Mouse (Mus musculus) A20 (cell line): ENCODE measurements around the gene Il1rl2.

Source experiments
- DNase-seq: peaks from one replicate; pipeline ENCODE4 v3.0.0-alpha.2; 2011; ENCODE audit warnings: low read depth, low spot score

Il1rl2 gene

DNA sequence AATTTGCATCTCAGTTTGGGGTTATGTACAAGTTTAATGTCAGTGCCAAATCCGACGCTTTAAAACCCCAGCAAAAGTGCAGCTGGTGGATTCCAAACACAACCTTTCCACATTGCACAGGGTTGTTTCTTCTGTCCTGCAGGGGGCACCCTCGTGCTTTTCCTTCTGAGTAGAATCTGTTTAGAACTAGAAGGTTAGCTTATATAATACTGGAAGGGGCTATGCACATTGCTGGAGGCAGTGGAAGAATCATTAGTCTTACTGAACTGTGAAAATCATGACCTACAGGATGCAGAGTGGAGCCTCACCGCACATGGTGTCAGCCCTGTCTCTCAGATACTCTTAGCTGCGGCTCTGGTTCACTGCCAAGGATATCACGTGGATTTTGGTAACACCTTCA lies 55.7 kb downstream of the Il1rl2 start:
- peak; percentile 57 for DNase-seq

DNA sequence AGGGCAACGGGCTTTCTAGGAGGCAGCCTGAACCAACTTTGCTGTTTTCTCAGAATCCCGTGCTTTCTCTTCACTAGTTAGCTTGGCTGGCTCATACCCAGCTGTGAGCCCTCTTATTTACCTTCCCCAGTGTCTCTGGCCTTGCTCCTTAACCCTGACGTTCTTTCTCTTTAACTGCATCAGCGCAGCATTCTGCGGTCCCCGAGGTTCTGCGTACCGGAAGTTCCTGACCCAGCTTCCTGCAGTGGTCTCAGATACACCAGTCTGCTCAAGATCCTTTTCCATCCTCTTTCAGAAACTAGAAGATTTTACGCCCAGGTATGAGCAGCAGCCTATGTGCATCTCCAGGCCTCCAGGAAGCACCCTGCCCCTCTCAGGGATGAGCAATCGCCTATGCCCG lies 56.6 kb downstream of the Il1rl2 start:
- DNase-seq = no peak

DNA sequence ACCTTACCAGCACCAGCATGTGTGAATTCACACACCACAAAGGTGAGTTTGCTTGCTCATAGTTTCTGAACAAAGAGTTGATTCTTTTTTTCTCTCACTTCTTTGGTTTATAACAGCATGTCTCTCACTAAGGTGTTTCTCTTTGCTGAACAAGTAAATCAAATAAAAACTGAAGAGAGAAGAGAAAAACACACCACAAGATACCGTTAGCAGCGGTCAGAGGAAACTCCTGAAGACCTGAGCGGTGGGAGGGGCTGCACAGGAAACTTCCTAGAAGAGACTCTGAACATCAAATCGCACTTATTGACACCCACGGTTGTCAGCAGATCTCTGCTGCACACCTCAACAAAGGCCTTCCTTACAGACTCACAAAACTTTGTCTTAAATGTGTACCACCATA lies 58.4 kb downstream of the Il1rl2 start:
- no peak for DNase-seq

DNA sequence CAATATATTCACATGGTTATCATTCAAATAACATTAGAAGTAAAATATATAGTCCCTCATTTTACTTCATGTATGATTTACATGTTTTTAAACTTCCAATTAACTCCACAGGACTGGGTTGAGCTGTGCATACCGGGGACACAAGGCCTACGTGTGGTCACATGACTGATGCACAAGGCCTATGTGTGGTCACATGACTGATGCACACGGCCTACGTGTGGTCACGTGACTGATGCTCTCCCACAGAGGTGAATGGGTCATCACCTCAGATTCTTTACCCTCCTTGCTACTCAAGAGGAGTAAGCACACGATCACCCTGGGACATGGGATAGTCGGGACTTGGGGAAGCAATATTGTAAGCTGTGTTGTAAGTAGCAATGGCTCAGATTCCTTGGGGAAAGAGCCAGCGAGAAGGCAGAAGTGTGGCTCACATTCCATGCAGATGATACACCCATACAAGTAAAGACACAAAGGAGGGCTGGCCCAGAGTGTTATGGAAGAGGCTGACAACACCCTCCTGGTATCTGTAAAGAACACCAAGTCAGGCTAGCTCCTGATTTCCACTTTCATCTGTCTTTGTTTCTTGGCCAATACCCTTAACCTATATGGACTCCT lies 60.6 kb downstream of the Il1rl2 start:
- no peak for DNase-seq

DNA sequence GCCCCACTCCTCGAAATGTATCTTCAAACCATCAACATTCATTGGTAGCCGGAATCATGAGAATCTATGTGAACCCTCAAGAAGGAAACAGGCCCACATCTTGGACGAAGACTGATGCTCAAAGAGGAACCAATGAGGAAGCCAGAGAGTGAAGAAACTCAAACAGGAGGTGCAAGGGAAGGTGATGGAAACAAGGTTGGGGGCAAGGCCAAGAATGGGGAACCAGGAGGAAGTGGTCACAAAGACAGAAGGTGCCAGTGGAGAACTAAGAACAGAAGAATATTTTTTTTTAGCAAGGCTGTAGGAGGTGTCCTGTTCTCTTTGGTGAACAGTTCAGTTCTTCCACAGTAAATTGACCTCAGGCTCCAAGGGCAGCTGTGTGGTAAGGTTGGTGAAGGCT lies 67.0 kb downstream of the Il1rl2 start:
- DNase-seq = no peak

DNA sequence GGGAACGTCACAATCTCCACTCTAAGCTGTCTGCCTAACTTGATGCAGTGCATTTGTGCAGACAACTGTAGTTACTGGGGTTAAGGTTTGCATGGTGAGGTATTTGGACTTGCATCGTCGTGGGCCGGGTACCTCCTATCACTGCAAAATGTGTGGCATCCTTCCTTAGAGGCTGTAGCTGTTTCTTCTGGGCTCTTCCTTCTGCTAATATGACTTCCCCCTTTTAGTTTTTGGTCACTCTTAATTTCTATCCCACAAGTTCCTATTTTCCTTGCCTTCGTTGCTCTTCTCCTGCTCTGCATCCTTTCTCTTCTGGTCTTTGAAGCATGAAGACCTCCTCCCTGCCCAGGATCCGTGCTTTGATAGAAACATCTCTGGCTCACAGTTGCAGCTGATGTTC lies 68.1 kb downstream of the Il1rl2 start:
- no peak for DNase-seq

DNA sequence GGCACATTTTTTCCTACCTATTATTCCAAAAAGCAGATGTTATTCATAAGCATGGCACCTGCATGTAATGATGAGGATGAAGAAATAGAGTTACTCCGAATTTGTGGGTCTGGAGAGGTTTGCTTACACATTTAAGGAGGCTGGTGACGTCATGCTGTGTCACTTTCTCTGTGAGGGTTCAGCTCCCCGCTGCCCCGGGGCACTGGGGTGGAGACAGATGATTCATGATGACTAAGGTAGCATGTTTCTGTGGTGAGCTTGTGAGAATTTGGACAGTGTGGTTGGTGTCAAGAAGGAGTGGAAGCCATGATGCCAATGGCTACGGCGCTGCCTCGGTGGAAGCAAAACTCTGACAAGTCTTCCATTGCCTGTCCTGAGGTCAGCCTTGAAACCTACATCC lies 68.8 kb downstream of the Il1rl2 start:
- DNase-seq = no peak

DNA sequence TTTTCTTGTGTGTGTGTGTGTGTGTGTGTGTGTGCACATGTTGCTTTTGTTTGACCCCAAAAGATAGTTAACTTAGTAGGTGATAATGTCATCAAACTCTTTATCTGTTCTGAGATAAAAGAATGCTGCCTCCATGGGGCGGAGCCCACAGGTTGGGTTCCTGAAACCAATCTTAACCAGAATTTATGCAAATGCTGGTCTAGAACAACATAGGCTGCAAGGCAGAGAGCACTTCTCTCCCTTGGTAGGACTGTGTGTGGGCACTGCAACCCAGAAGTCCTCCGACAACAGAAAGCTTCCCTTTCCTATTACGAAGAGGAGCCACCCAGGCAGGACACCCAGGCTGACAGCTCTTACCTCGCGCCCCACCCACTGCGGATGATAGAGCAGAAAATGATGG lies 75.2 kb downstream of the Il1rl2 start:
- DNase-seq = no peak

DNA sequence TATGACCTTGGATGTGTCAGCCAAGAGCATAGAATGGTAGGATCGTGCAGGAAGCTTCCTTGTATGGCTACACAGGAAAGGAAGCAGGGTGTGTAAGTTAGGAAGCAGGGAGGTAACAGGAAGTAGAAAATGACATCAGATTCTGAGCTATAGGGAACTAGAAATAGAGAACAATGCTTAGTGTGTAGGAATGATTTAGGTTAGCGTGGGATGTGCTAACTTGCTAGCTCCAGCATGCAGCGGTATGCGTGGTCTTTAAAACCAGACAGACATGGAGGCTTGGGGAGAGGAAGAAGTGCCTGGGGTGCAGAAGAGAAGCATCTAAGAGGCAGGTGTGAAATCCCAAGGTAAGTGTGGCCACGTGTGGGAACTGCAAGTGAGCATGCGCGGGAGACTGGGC lies 80.3 kb downstream of the Il1rl2 start:
- no peak for DNase-seq

DNA sequence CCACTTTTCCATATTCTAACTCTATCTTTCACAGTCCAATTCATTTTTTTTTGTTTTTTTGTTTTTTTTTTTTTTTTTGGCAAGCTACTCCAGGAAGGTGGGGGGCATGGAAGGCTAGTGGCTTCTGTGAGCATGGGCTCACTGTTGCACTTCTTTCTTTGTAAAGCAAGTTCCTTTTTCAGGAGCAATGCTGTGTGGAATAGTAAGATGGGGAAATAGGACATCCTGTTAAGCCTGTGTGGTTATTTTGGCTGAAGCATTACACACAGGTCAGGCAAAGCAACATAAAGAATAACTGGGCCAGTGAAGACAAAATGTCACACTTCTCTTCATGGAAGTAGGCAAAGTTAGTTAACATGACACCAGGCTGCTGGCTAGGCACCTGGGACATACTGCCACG lies 85.5 kb downstream of the Il1rl2 start:
- no peak for DNase-seq

DNA sequence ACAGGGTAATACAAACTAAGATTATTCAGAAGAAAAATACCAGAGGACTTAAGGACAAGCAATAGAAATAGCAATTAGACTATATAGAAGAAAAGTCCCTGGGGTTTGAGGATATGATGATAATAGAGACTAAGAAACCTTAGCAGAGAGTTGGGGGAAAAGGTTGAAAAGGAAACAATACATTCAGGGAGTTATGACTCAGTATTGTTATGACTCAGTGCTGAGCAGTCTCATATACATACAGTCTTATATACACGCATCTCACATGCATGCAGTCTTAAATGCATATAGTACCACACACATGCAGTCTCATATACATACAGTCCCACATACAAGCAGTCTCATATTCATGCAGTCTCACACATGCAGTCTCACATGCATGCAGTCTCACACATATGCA lies 88.6 kb downstream of the Il1rl2 start:
- no peak for DNase-seq

DNA sequence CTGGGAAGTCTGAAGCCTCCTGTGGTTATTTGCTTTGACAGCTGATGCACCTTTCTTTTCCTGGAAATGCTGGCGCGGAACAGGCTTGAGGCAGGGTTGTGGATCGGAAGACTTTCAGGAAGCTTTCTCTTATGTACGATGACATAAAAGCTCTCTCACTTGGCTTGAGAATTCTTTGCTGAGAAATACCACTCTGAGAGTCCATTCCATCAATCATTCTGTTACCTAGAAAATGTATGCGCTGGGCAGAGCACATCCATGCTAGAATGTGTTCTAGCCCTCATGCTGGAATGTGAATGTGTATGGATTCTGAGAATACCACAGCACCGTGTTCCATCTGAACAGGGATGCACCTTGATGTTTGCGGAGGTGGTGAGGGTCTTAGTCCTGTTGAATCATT lies 89.9 kb downstream of the Il1rl2 start:
- DNase-seq = no peak

DNA sequence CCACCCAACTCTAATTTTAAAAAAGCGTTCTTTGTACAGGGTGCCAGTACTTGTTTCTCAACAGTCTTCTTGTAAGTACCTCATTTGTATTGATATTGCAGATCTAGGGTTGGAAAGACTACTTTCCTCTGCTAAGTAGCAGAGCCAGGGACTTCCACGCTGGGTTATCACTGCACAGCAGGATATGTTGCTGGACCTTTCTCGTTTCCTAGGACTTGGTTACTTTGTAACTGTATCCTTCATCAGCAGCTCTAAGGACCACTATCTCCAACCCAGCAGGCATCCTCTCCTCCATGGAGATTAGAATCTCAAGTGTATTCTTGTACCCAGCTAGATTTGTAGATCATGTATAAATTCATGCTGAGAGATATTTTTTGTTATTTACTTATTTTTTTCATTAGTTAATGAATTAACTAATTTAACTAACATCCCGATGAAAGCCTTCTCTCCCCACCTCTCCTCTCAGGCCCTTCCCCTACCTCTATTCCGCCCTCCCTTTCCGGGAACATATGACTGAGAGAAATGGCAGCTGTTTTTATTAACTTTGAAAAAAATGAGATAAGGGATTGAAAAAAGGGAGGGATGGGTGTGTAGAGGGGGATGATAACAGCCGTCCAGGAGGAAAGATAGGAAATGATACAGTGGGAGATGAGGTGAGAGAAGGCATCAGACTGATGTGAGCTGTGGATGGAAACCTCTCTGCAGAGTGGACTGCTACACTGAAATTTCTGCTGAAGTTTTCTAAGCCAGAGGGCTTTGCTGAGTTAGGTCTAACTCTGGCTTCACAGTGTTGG lies 90.7 kb downstream of the Il1rl2 start:
- DNase-seq = no peak

DNA sequence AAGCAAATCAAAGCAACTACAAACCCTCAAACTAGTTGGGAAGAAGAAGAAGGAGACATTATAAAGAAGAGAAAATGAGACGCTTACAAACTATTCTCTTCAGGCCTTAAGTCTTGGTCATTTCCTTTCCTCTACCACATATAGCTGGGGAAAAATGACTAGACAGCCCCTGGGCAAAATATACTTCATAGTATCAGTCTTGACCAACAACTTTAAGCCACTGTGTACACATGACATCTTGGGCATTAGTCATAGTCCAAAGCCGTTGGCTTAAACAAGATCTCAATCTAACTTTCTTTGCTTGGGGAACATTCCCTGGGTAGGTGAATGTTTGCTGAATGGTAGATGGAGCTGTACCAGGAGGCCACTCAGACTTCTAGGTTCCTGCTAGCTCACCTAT lies 92.6 kb downstream of the Il1rl2 start:
- no peak for DNase-seq
